Mouse (Mus musculus) lung, adult 2 months (tissue): ENCODE measurements around the gene Spata45.

Experiments used
- CTCF ChIP-seq: fragments of 200-500 bp; IDR thresholded peaks from 2 replicates; pipeline ENCODE4 v1.5.1; 2011; ENCODE audit warnings: mild to moderate bottlenecking, low read length, control low read depth; ENCODE audit not compliant: insufficient read depth
- POLR2A ChIP-seq: fragments of 200-500 bp; IDR thresholded peaks from 2 replicates; pipeline ENCODE4 v1.6.1; 2011; ENCODE audit warnings: low read depth, mild to moderate bottlenecking, control low read depth, low read length, borderline replicate concordance; ENCODE audit errors: extremely low read depth

DNA sequence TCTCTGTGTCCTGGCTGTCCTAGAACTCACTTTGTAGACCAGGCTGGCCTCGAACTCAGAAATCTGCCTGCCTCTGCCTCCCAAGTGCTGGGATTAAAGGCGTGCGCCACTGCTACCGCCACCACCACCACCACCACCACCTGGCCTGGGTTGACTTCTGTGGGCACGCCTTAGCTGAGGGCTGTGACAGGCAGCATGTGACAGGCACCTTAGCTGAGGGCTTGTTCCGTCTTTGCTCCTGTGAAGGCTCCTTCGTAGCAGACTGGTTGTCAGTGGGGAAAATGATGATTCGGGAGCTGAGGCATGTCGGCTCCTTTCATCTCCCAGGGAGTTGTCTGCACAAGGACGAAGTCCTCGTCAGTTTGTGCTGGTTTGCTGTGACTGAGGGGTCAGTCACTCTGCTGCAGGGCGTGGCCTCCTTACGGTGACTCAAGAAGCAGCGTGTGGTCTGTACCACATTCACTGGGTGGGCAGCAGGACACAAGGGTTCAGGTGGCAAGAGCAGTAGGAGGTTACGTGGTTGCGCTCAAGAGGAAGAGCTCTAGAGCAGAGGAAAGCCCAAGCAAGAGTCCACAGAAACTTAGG is 36.0 kb downstream of the Spata45 start:
- TF ChIP-seq CTCF = no peak
- no peak for TF ChIP-seq POLR2A
